Mouse (Mus musculus) heart, embryonic 15.5 days (tissue): ENCODE measurements around the gene Wrb. TPM values are rescaled to one million over a fixed set of nuclear protein-coding genes. Genes with fewer than 3 reads are reported as not detected.

Experiments
- ATAC-seq: fragments of 200-750 bp; cut with Nextera tagmentation; replicated peaks from 2 replicates; pipeline ENCODE4 v1.8.0; 2017; ENCODE audit warnings: low read depth, moderate TSS enrichment; ENCODE audit not compliant: insufficient number of reproducible peaks, insufficient read depth, low FRiP score
- H3K27ac ChIP-seq: fragments of 300-500 bp; sonication (generic); 2 replicates; pipeline ENCODE4 v1.5.1; 2015; ENCODE audit warnings: mild to moderate bottlenecking, inconsistent platforms
- H3K27me3 ChIP-seq: fragments of 300-500 bp; sonication (generic); 2 replicates; pipeline ENCODE4 v1.6.1; 2015; ENCODE audit warnings: inconsistent platforms
- H3K36me3 ChIP-seq: fragments of 300-500 bp; sonication (generic); 2 replicates; pipeline ENCODE4 v1.6.1; 2015; ENCODE audit warnings: mild to moderate bottlenecking, inconsistent platforms
- H3K4me1 ChIP-seq: fragments of 300-500 bp; sonication (generic); replicated peaks from 2 replicates; pipeline ENCODE4 v1.6.1; 2015; ENCODE audit warnings: inconsistent platforms
- H3K4me2 ChIP-seq: fragments of 300-500 bp; sonication (generic); 2 replicates; pipeline ENCODE4 v1.6.1; 2015; ENCODE audit warnings: inconsistent platforms, mild to moderate bottlenecking, moderate library complexity
- H3K4me3 ChIP-seq: fragments of 300-500 bp; sonication (generic); 2 replicates; pipeline ENCODE4 v1.5.1; 2015; ENCODE audit warnings: mild to moderate bottlenecking, inconsistent platforms
- H3K9ac ChIP-seq: fragments of 300-500 bp; sonication (generic); 2 replicates; pipeline ENCODE4 v1.6.1; 2015; ENCODE audit warnings: mild to moderate bottlenecking, inconsistent platforms
- H3K9me3 ChIP-seq: fragments of 300-500 bp; sonication (generic); replicated peaks from 2 replicates; pipeline ENCODE4 v1.6.1; 2016; ENCODE audit warnings: inconsistent platforms
- WGBS: fragments of 180-500 bp; shearing (Covaris S2); methylation state at CpG from one replicate; pipeline ENCODE4 v1.1.7; 2015; ENCODE audit warnings: mixed read lengths; 5-methylcytosine and 5-hydroxymethylcytosine counted together
- polyA plus RNA-seq: library from polyadenylated mRNA; unstranded; fragments of >200 nt; fragmentation: Nextera tagmentation; extraction: Ambion mirVana; gene quantifications from 2 replicates; pipeline ENCODE4 v1.2.1, GENCODE M21; 2015

The Wrb gene
- polyA plus RNA-seq, 1 experiment from 2014 or later = 49.2 TPM

- Histone ChIP-seq H3K4me1 (peaks cover 11% of the 10 kb centered on the region), H3K4me3 (peak overlapping the region; percentile 60), H3K9me3 (no peaks in the 10 kb centered on the region), H3K4me2 (peak overlapping the region; percentile 90), H3K36me3 (no peaks in the 10 kb centered on the region), H3K27me3 (no peaks in the 10 kb centered on the region), H3K27ac (peak overlapping the region; percentile 77), H3K9ac (peak overlapping the region; percentile 81)
- 46% methylated on average over 12 of the region's 12 CpGs for WGBS
- 0 out of 2 replicates have a peak, but pooled peaks have one; percentile 18 for ATAC-seq
Observed at GRCm38 (mm10) chr16:96158511-96159080, 13.4 kb downstream of the Wrb start.

- H3K27me3 ChIP-seq = no peaks in the 10 kb centered on the region
- ATAC-seq = peak; percentile 80
- H3K9me3 ChIP-seq = no peaks in the 10 kb centered on the region
- under 1% methylated on average over 67 of the region's 67 CpGs for WGBS
- peak overlapping the region; percentile 60 for H3K4me3 ChIP-seq
- peak overlapping the region; percentile 81 for H3K9ac ChIP-seq
- H3K27ac ChIP-seq = peak overlapping the region; percentile 77
- no peaks in the 10 kb centered on the region for H3K36me3 ChIP-seq
- peaks cover 11% of the 10 kb centered on the region for H3K4me1 ChIP-seq
- peak overlapping the region; percentile 90 for H3K4me2 ChIP-seq
Observed at GRCm38 (mm10) chr16:96159091-96159731, 14.0 kb downstream of the Wrb start.

- Histone ChIP-seq H3K27ac (peak overlapping the region; percentile 77), H3K4me1 (peaks cover 11% of the 10 kb centered on the region), H3K4me2 (peak overlapping the region; percentile 90), H3K9ac (peak overlapping the region; percentile 81), H3K27me3 (no peaks in the 10 kb centered on the region), H3K4me3 (peak overlapping the region; percentile 60), H3K36me3 (no peaks in the 10 kb centered on the region), H3K9me3 (no peaks in the 10 kb centered on the region)
- no peak for ATAC-seq
- 78% methylated on average over 20 of the region's 20 CpGs for WGBS
Observed at GRCm38 (mm10) chr16:96159794-96160346, 14.7 kb downstream of the Wrb start.

GRCm38 (mm10) chr16:96160927-96161326 is 15.7 kb downstream of the Wrb start:
- H3K4me3 ChIP-seq = no peak overlapping the region
- 76% methylated on average over 1 of the region's 1 CpGs for WGBS
- H3K4me2 ChIP-seq = no peak overlapping the region
- H3K27ac ChIP-seq = no peak overlapping the region
- H3K9ac ChIP-seq = no peak overlapping the region
- no peak for ATAC-seq
- no peaks in the 10 kb centered on the region for H3K27me3 ChIP-seq
- H3K9me3 ChIP-seq = no peaks in the 10 kb centered on the region
- H3K4me1 ChIP-seq = peaks cover 15% of the 10 kb centered on the region
- no peaks in the 10 kb centered on the region for H3K36me3 ChIP-seq

GRCm38 (mm10) chr16:96161336-96161735 is 16.1 kb downstream of the Wrb start:
- no peak for ATAC-seq
- H3K4me2 ChIP-seq = no peak overlapping the region
- H3K4me3 ChIP-seq = no peak overlapping the region
- H3K27me3 ChIP-seq = no peaks in the 10 kb centered on the region
- H3K27ac ChIP-seq = no peak overlapping the region
- H3K4me1 ChIP-seq = peaks cover 15% of the 10 kb centered on the region
- WGBS = 83% methylated on average over 4 of the region's 4 CpGs
- no peaks in the 10 kb centered on the region for H3K36me3 ChIP-seq
- no peak overlapping the region for H3K9ac ChIP-seq
- H3K9me3 ChIP-seq = no peaks in the 10 kb centered on the region

GRCm38 (mm10) chr16:96165723-96166264 is 20.6 kb downstream of the Wrb start:
- no peak for ATAC-seq
- Histone ChIP-seq H3K4me2 (no peak overlapping the region), H3K4me3 (no peak overlapping the region), H3K9me3 (no peaks in the 10 kb centered on the region), H3K4me1 (peaks cover 4% of the 10 kb centered on the region; the same call in 1 of the 2 replicates), H3K9ac (no peak overlapping the region), H3K27me3 (no peaks in the 10 kb centered on the region), H3K27ac (no peak overlapping the region), H3K36me3 (no peaks in the 10 kb centered on the region)
- WGBS = 57% methylated on average over 4 of the region's 4 CpGs

GRCm38 (mm10) chr16:96168837-96169236 is 23.6 kb downstream of the Wrb start:
- no peak for ATAC-seq
- Histone ChIP-seq H3K4me2 (no peak overlapping the region), H3K27ac (no peak overlapping the region), H3K9me3 (no peaks in the 10 kb centered on the region), H3K9ac (no peak overlapping the region), H3K4me1 (peaks cover 4% of the 10 kb centered on the region; the same call in 1 of the 2 replicates), H3K4me3 (no peak overlapping the region), H3K36me3 (no peaks in the 10 kb centered on the region), H3K27me3 (no peaks in the 10 kb centered on the region)
- WGBS = 84% methylated on average over 4 of the region's 4 CpGs

GRCm38 (mm10) chr16:96173648-96174047 is 28.4 kb downstream of the Wrb start:
- no peak for ATAC-seq
- H3K9ac ChIP-seq = no peak overlapping the region
- H3K36me3 ChIP-seq = no peaks in the 10 kb centered on the region
- H3K27ac ChIP-seq = no peak overlapping the region
- H3K27me3 ChIP-seq = no peaks in the 10 kb centered on the region
- 67% methylated on average over 8 of the region's 8 CpGs for WGBS
- no peak overlapping the region for H3K4me2 ChIP-seq
- no peaks in the 10 kb centered on the region for H3K9me3 ChIP-seq
- H3K4me3 ChIP-seq = no peak overlapping the region
- H3K4me1 ChIP-seq = no peaks in the 10 kb centered on the region

GRCm38 (mm10) chr16:96175399-96175798 is 30.2 kb downstream of the Wrb start:
- no peaks in the 10 kb centered on the region for H3K36me3 ChIP-seq
- no peak overlapping the region for H3K27ac ChIP-seq
- no peaks in the 10 kb centered on the region for H3K27me3 ChIP-seq
- H3K4me1 ChIP-seq = no peaks in the 10 kb centered on the region
- H3K4me3 ChIP-seq = no peak overlapping the region
- WGBS = 33% methylated on average over 2 of the region's 2 CpGs
- peak; percentile 47; the same call in 1 of the 2 replicates for ATAC-seq
- H3K9me3 ChIP-seq = no peaks in the 10 kb centered on the region
- no peak overlapping the region for H3K9ac ChIP-seq
- H3K4me2 ChIP-seq = no peak overlapping the region

GRCm38 (mm10) chr16:96179156-96179555 is 33.9 kb downstream of the Wrb start:
- ATAC-seq = no peak
- Histone ChIP-seq H3K9ac (no peak overlapping the region), H3K4me2 (no peak overlapping the region), H3K9me3 (no peaks in the 10 kb centered on the region), H3K36me3 (no peaks in the 10 kb centered on the region), H3K4me3 (no peak overlapping the region), H3K27ac (no peak overlapping the region), H3K27me3 (no peaks in the 10 kb centered on the region), H3K4me1 (no peaks in the 10 kb centered on the region)

- WGBS = 86% methylated on average over 5 of the region's 5 CpGs
- Histone ChIP-seq H3K4me2 (no peak overlapping the region), H3K4me1 (peaks cover 5% of the 10 kb centered on the region; the same call in 1 of the 2 replicates), H3K4me3 (no peak overlapping the region), H3K9ac (no peak overlapping the region), H3K9me3 (no peaks in the 10 kb centered on the region), H3K36me3 (no peaks in the 10 kb centered on the region), H3K27me3 (no peaks in the 10 kb centered on the region), H3K27ac (no peak overlapping the region)
- no peak for ATAC-seq
Observed at GRCm38 (mm10) chr16:96187619-96188018, 42.4 kb downstream of the Wrb start.
